8 mouse cellular contexts compared by ENCODE assay signal in the genomic region with DNA sequence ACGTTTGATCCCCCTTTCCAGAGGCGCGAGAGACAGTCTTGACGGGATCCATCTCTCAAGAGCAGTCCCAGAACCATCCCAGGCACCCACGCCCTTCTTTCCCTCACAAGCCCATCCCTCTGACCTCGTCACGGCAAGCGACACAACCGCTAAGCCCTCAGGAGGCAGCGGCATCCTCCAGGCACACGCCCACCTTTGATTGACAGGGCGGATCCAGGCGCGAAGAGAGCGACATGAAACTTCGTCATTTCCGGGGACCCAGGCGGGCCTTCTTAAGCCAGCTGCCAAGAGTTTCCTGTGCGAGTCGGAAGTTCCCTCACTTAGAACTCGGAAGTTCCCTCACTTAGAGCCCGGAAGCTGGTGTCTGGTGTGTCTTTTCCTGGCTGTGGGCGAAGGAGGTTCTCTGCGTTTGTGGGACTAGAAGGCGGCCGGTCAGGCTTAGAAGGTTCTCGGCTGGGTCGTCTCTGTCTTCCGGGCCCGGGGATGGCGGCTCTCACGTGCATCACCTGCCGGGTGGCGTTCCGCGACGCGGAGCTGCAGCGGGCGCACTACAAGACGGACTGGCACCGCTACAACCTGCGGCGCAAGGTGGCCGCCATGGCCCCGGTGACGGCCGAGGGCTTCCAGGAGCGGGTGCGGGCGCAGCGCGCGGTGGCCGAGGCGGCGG. TPM values are rescaled to one million over a fixed set of nuclear protein-coding genes. Genes with fewer than 3 reads are reported as not detected.
DNase-seq lines count a peak whose midpoint lies in the region; ATAC-seq lines count a peak whose summit lies in the region.

A gene (plus strand): TSS at position 300 of the 667 bp plus-strand sequence.

- under 1% methylated on average over 57 of the region's 57 CpGs for WGBS in heart, embryonic 13.5 days
- WGBS in liver, embryonic 12.5 days (ENCODE audit: insufficient replicate concordance): under 1% methylated on average over 57 of the region's 57 CpGs
- under 1% methylated on average over 57 of the region's 57 CpGs for WGBS in stomach, embryonic 15.5 days

- H3K4me3 ChIP-seq in brown adipose tissue, adult 24 weeks (ENCODE audit: insufficient read depth, low read depth, low read length): peak within 1 kb of the TSS; percentile 83
- peak within 1 kb of the TSS; percentile 91 for H3K4me3 ChIP-seq in heart, embryonic 13.5 days
- H3K4me3 ChIP-seq in liver, embryonic 12.5 days: peak within 1 kb of the TSS; percentile 98
- peak within 1 kb of the TSS; percentile 97 for H3K4me3 ChIP-seq in stomach, embryonic 15.5 days (replicated peaks)

- H3K9me3 ChIP-seq in heart, embryonic 13.5 days: no peaks in the 10 kb centered on the region
- no peaks in the 10 kb centered on the region for H3K9me3 ChIP-seq in liver, embryonic 12.5 days (replicated peaks)
- H3K9me3 ChIP-seq in stomach, embryonic 15.5 days: no peaks in the 10 kb centered on the region

- H3K4me1 ChIP-seq in brown adipose tissue, adult 24 weeks (ENCODE audit: control insufficient read depth, insufficient read depth, insufficient read length, low read length): peaks cover 3% of the 10 kb centered on the region; the same call in 1 of the 2 replicates
- H3K4me1 ChIP-seq in heart, embryonic 13.5 days: peaks cover 17% of the 10 kb centered on the region
- peaks cover 29% of the 10 kb centered on the region for H3K4me1 ChIP-seq in liver, embryonic 12.5 days
- H3K4me1 ChIP-seq in stomach, embryonic 15.5 days: peaks cover 13% of the 10 kb centered on the region; the same call in 1 of the 2 replicates

- peaks cover 28% of the 10 kb centered on the region for H3K36me3 ChIP-seq in heart, embryonic 13.5 days
- peaks cover 28% of the 10 kb centered on the region for H3K36me3 ChIP-seq in liver, embryonic 12.5 days
- H3K36me3 ChIP-seq in stomach, embryonic 15.5 days: peaks cover 15% of the 10 kb centered on the region; the same call in 1 of the 2 replicates

- peak within 1 kb of the TSS; percentile 88 for H3K4me2 ChIP-seq in heart, embryonic 13.5 days
- H3K4me2 ChIP-seq in liver, embryonic 12.5 days: peak within 1 kb of the TSS; percentile 91
- H3K4me2 ChIP-seq in stomach, embryonic 15.5 days: peak within 1 kb of the TSS; percentile 82

- H3K27me3 ChIP-seq in heart, embryonic 13.5 days (replicated peaks): no peaks in the 10 kb centered on the region
- no peaks in the 10 kb centered on the region for H3K27me3 ChIP-seq in liver, embryonic 12.5 days (replicated peaks)
- no peaks in the 10 kb centered on the region for H3K27me3 ChIP-seq in stomach, embryonic 15.5 days (replicated peaks)

- peak; percentile 87 for ATAC-seq in heart, embryonic 13.5 days (ENCODE audit: extremely low read depth, insufficient number of reproducible peaks, low FRiP score, low TSS enrichment)
- peak; percentile 96 for ATAC-seq in liver, embryonic 12.5 days
- peak; percentile 97 for ATAC-seq in stomach, embryonic 15.5 days (ENCODE audit: insufficient read depth, low FRiP score, low read depth)

- H3K27ac ChIP-seq in brown adipose tissue, adult 24 weeks (replicated peaks; ENCODE audit: low read depth, low read length): peak within 1 kb of the TSS; percentile 57
- H3K27ac ChIP-seq in heart, embryonic 13.5 days (replicated peaks): peak within 1 kb of the TSS; percentile 89
- H3K27ac ChIP-seq in liver, embryonic 12.5 days: peak within 1 kb of the TSS; percentile 95
- H3K27ac ChIP-seq in stomach, embryonic 15.5 days: peak within 1 kb of the TSS; percentile 96

- peak within 1 kb of the TSS; percentile 96 for H3K9ac ChIP-seq in heart, embryonic 13.5 days
- peak within 1 kb of the TSS; percentile 96 for H3K9ac ChIP-seq in liver, embryonic 12.5 days
- peak within 1 kb of the TSS; percentile 62 for H3K9ac ChIP-seq in stomach, embryonic 15.5 days

- DNase-seq in CD4-positive, CD25-positive, alpha-beta regulatory T cell, adult 2 months (ENCODE audit: low read depth, low spot score): peak; percentile 99
- DNase-seq in fat pad, adult 2 months (ENCODE audit: extremely low read depth, low read depth, low spot score): peak; percentile 85
- DNase-seq in kidney, postnatal 10 days: peak; percentile 96
- DNase-seq in natural killer cell, adult 2 months (ENCODE audit: low spot score in 2 of 2): peak; percentile 92 to 94

RNA-seq across cellular contexts. Expression of the gene that starts here (rescaled TPM):
- polyA plus RNA-seq in brown adipose tissue, adult 24 weeks (2012; ENCODE audit: insufficient read depth, insufficient read length, missing spikeins): 15.4 and 16.8 TPM in 2 replicates
- 16.4 and 20.9 TPM in 2 replicates for polyA plus RNA-seq in heart, embryonic 13.5 days (2015; fragmentation: Nextera tagmentation; extraction: Ambion mirVana)
- polyA plus RNA-seq in liver, embryonic 12.5 days (2016; fragmentation: Nextera tagmentation; extraction: Ambion mirVana): 25.5 and 25.9 TPM in 2 replicates
- polyA plus RNA-seq in stomach, embryonic 15.5 days (2015; fragmentation: Nextera tagmentation; extraction: Ambion mirVana): 31.6 and 36.0 TPM in 2 replicates

Comparison
In these comparisons a context has a peak if more than half of its experiments do, and no peak if none do; other contexts are left out.
1. Peak in every context shown above with its lines: DNase-seq, ATAC-seq, H3K4me3 ChIP-seq and H3K27ac ChIP-seq.